Mouse (Mus musculus): ENCODE results near the gene Kcnk7.
"Not testable (repeated sequence)": the region's sequence is repeated elsewhere in the genome, so short reads cannot be mapped to it uniquely, and the experiment has no call there.

Gene Kcnk7

GRCm38 (mm10) chr19:5704163-5704800, at the start of gene Kcnk7:
TSS of gene Kcnk7 (plus strand) at chr19:5704367.
- DNase-seq (ENCODE audit: low spot score in 2 of 2), result peak; percentile 71 to 85

- no peak for DNase-seq (ENCODE audit: low spot score in 2 of 2)
These were observed 49.4 kb upstream of the Kcnk7 start for GRCm38 (mm10) chr19:5654720-5655298.

- DNase-seq (ENCODE audit: low spot score in 2 of 2), result peak; percentile 56 to 62
These were observed 43.0 kb upstream of the Kcnk7 start for GRCm38 (mm10) chr19:5660942-5661751.

- DNase-seq (ENCODE audit: low spot score in 2 of 2), result peak; percentile 62 to 76
These were observed 41.9 kb upstream of the Kcnk7 start for GRCm38 (mm10) chr19:5662310-5662709.

GRCm38 (mm10) chr19:5662981-5663913, 40.9 kb upstream of the Kcnk7 start, which contains the start of gene Sipa1:
TSS of gene Sipa1 (minus strand) at chr19:5663707.
- DNase-seq (ENCODE audit: low spot score in 2 of 2), result peak; percentile 86

GRCm38 (mm10) chr19:5664669-5665257, 39.4 kb upstream of the Kcnk7 start:
- DNase-seq (ENCODE audit: low spot score in 2 of 2), result no peak

- DNase-seq (ENCODE audit: low spot score in 2 of 2), result no peak
These were observed 38.7 kb upstream of the Kcnk7 start for GRCm38 (mm10) chr19:5665465-5665864.

GRCm38 (mm10) chr19:5666386-5666785, 37.8 kb upstream of the Kcnk7 start:
- no peak for DNase-seq (ENCODE audit: low spot score in 2 of 2)

GRCm38 (mm10) chr19:5668372-5668771, 35.8 kb upstream of the Kcnk7 start:
- DNase-seq (ENCODE audit: low spot score in 2 of 2), result no peak

- DNase-seq (ENCODE audit: low spot score in 2 of 2), result no peak
These were observed 23.7 kb upstream of the Kcnk7 start for GRCm38 (mm10) chr19:5680432-5680831.

GRCm38 (mm10) chr19:5684236-5684635, 19.9 kb upstream of the Kcnk7 start:
- DNase-seq (ENCODE audit: low spot score in 2 of 2), result no peak

GRCm38 (mm10) chr19:5684985-5685384, 19.2 kb upstream of the Kcnk7 start:
- DNase-seq (ENCODE audit: low spot score in 2 of 2), result no peak

GRCm38 (mm10) chr19:5685431-5685830, 18.7 kb upstream of the Kcnk7 start:
- no peak for DNase-seq (ENCODE audit: low spot score in 2 of 2)

- no peak for DNase-seq (ENCODE audit: low spot score in 2 of 2)
These were observed 18.3 kb upstream of the Kcnk7 start for GRCm38 (mm10) chr19:5685861-5686260.

- DNase-seq (ENCODE audit: low spot score in 2 of 2), result no peak
These were observed 17.7 kb upstream of the Kcnk7 start for GRCm38 (mm10) chr19:5686437-5686836.

GRCm38 (mm10) chr19:5686954-5687353, 17.2 kb upstream of the Kcnk7 start:
- not testable (repeated sequence) for DNase-seq (ENCODE audit: low spot score in 2 of 2)

- DNase-seq (ENCODE audit: low spot score in 2 of 2), result no peak
These were observed 16.4 kb upstream of the Kcnk7 start for GRCm38 (mm10) chr19:5687738-5688137.

- DNase-seq (ENCODE audit: low spot score in 2 of 2), result peak; percentile 94 to 96
These were observed 15.7 kb upstream of the Kcnk7 start, which contains the start of the genes Map3k11 and Pcnx3 for GRCm38 (mm10) chr19:5688200-5689087. TSS of gene Map3k11 (plus strand) at chr19:5688742. TSS of gene Pcnx3 (minus strand) at chr19:5688908.

GRCm38 (mm10) chr19:5689088-5689428, 15.1 kb upstream of the Kcnk7 start:
- no peak for DNase-seq (ENCODE audit: low spot score in 2 of 2)
